Mouse (Mus musculus) neural tube, embryonic 14.5 days (tissue): ENCODE measurements around the gene Pafah1b1. TPM values are rescaled to one million over a fixed set of nuclear protein-coding genes. Genes with fewer than 3 reads are reported as not detected.

Experiments
- ATAC-seq: fragments of 200-750 bp; cut with Nextera tagmentation; 2 replicates; pipeline ENCODE4 v1.8.0; 2017; ENCODE audit warnings: low read depth, mild to moderate bottlenecking, moderate TSS enrichment, moderate library complexity
- H3K27ac ChIP-seq: fragments of 300-500 bp; sonication (generic); 2 replicates; pipeline ENCODE4 v1.5.1; 2014; ENCODE audit warnings: low read depth, mild to moderate bottlenecking, control low read depth, low read length, moderate library complexity, mixed read lengths
- H3K27me3 ChIP-seq: fragments of 300-500 bp; sonication (generic); 2 replicates; pipeline ENCODE4 v1.6.1; 2014; ENCODE audit warnings: low read length; ENCODE audit not compliant: control insufficient read depth, insufficient read depth
- H3K36me3 ChIP-seq: fragments of 300-500 bp; sonication (generic); 2 replicates; pipeline ENCODE4 v1.6.1; 2014; ENCODE audit warnings: low read length, mixed read lengths; ENCODE audit not compliant: control insufficient read depth, insufficient read depth
- H3K4me1 ChIP-seq: fragments of 300-500 bp; sonication (generic); 2 replicates; pipeline ENCODE4 v1.6.1; 2014; ENCODE audit warnings: low read length; ENCODE audit not compliant: control insufficient read depth, insufficient read depth
- H3K4me2 ChIP-seq: fragments of 300-500 bp; sonication (generic); 2 replicates; pipeline ENCODE4 v1.6.1; 2014; ENCODE audit warnings: mild to moderate bottlenecking, low read depth, low read length, control low read depth
- H3K4me3 ChIP-seq: fragments of 300-500 bp; sonication (generic); 2 replicates; pipeline ENCODE4 v1.5.1; 2014; ENCODE audit warnings: low read depth, low read length, control low read depth, mixed read lengths
- H3K9ac ChIP-seq: fragments of 300-500 bp; sonication (generic); replicated peaks from 2 replicates; pipeline ENCODE4 v1.6.1; 2014; ENCODE audit warnings: low read depth, mild to moderate bottlenecking, control low read depth, low read length, mixed read lengths
- H3K9me3 ChIP-seq: fragments of 300-500 bp; sonication (generic); 2 replicates; pipeline ENCODE4 v1.6.1; 2016; ENCODE audit warnings: low read length; ENCODE audit not compliant: control insufficient read depth
- WGBS: fragments of 180-500 bp; shearing (Covaris S2); extraction: QIAGEN DNeasy Blood & Tissue Kit; methylation state at CpG from one replicate; pipeline ENCODE4 v1.1.7; 2014; 5-methylcytosine and 5-hydroxymethylcytosine counted together
- polyA plus RNA-seq: library from polyadenylated mRNA; unstranded; fragments of >200 nt; fragmentation: Nextera tagmentation; extraction: Ambion mirVana; gene quantifications from 2 replicates; pipeline ENCODE4 v1.2.1, GENCODE M21; 2014

The Pafah1b1 gene
- polyA plus RNA-seq, result 92.6 and 115 TPM in 2 replicates

DNA sequence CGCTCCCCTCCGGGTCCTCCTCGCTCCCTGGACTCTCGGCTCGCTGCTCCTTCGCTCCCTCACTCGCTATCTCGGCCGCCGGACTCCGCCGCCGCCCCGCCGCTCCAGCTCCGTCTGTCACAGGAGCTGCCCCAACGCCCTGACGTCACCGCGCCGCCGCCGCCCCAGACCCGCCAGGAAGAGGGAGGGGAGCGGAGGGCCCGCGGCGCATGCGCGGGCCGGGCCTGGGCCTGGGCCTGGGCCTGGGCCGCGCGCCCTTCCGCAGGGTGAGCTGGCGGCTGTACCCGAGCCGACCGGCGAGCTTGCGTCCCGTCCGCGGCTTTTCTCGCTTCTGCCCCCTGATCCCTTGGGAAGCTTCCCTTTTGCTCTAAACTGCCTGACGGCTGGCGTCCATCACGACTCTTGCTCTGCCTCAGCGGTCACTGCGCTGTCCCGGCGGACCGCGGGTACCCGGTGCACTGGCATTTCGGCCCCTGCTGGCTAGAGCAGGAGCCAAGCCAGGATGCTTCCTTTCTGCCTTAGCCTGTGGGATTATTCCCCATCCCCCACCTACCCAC, at the start of gene Pafah1b1:
Gene Pafah1b1, minus strand, starts transcription at position 436 of the 557 bp plus-strand sequence.
- no peaks in the 10 kb centered on the region for H3K9me3 ChIP-seq
- H3K27me3 ChIP-seq, result no peaks in the 10 kb centered on the region
- H3K4me1 ChIP-seq, result peaks cover 21% of the 10 kb centered on the region; the same call in 1 of the 2 replicates
- WGBS, result under 1% methylated on average over 54 of the region's 56 CpGs
- ATAC-seq, result peak; percentile 95
- peak within 1 kb of the TSS; percentile 100 for H3K27ac ChIP-seq
- peak within 1 kb of the TSS; percentile 87 for H3K9ac ChIP-seq
- peak within 1 kb of the TSS; percentile 82 for H3K4me3 ChIP-seq
- H3K4me2 ChIP-seq, result peak within 1 kb of the TSS; percentile 87
- no peaks in the 10 kb centered on the region for H3K36me3 ChIP-seq

DNA sequence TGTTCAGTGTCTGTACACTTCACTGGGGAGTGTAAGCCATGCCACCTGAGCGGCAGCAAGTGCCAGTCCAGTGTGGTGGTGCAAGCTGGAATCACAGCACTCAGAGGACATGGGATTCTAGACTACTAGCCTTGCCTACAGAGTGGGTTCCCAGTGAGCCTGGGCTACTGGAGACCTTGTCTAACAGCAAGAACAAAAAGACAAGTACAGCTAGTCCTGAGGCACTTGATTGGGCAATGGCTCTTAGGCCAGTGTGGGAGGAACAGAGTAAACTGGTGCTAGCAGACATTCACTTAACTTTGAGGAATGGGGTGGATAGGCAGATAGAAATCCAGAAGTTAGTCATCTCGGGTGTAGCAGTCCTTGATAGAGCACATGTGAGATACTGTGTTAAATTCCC, 47.9 kb upstream of the Pafah1b1 start:
- no peaks in the 10 kb centered on the region for H3K9me3 ChIP-seq
- no peaks in the 10 kb centered on the region for H3K27me3 ChIP-seq
- H3K4me1 ChIP-seq, result peaks cover 15% of the 10 kb centered on the region
- H3K36me3 ChIP-seq, result peaks cover 17% of the 10 kb centered on the region; the same call in 1 of the 2 replicates
- 92% methylated on average over 2 of the region's 2 CpGs for WGBS
- no peak overlapping the region for H3K4me2 ChIP-seq
- no peak overlapping the region for H3K27ac ChIP-seq
- H3K9ac ChIP-seq, result no peak overlapping the region
- no peak for ATAC-seq
- no peak overlapping the region for H3K4me3 ChIP-seq

DNA sequence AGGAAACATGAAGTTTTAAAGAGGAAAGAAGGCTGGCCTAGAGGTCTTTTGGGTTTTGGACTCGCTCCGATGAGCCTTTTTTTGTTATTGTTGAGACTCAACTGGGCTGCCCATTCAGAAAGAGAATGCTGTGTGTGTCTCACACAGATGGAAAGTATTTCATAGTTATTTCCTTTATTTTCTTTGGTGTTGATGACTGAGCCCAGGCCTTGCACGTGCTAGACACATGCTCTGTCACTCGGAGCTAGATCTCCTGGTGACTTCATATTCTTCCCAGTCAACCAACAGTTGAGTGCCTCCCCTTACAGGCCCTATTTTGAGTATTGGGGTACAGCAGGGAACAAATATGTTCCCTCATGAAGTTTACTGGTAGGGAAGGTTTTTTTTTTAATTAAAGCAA, 47.2 kb upstream of the Pafah1b1 start:
- Histone ChIP-seq H3K4me1 (peaks cover 15% of the 10 kb centered on the region), H3K27me3 (no peaks in the 10 kb centered on the region), H3K9me3 (no peaks in the 10 kb centered on the region), H3K4me2 (peak overlapping the region; percentile 63), H3K4me3 (peak overlapping the region; percentile 89), H3K27ac (no peak overlapping the region), H3K9ac (no peak overlapping the region; the same call in 1 of the 2 replicates), H3K36me3 (peaks cover 17% of the 10 kb centered on the region; the same call in 1 of the 2 replicates)
- ATAC-seq, result no peak
- 78% methylated on average over 4 of the region's 4 CpGs for WGBS

DNA sequence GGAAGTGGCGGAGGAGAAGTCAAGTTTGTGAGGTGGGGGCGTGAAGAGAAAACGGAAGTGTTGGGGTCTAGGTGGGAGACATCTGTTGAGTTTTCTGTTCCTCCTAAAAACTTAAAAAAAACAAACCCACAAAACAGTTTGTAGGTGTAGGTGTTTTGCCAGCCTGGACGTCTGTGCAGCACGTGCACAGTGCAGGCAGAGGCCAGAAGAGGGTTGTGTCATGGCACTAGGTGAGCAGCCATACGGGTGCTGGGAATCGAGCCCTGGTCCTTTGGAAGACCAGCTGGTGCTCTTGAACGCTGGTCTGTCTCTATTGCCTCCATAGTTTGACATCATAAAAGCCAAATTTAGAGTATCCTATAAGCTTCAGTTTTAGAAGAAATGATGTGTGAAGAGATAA, 46.8 kb upstream of the Pafah1b1 start:
- H3K4me1 ChIP-seq, result peaks cover 15% of the 10 kb centered on the region
- peak overlapping the region; percentile 89 for H3K4me3 ChIP-seq
- peak overlapping the region; percentile 63 for H3K4me2 ChIP-seq
- no peaks in the 10 kb centered on the region for H3K9me3 ChIP-seq
- 18% methylated on average over 8 of the region's 8 CpGs for WGBS
- no peak for ATAC-seq
- H3K9ac ChIP-seq, result peak overlapping the region; percentile 86
- H3K27ac ChIP-seq, result peak overlapping the region; percentile 96
- peaks cover 17% of the 10 kb centered on the region; the same call in 1 of the 2 replicates for H3K36me3 ChIP-seq
- no peaks in the 10 kb centered on the region for H3K27me3 ChIP-seq

DNA sequence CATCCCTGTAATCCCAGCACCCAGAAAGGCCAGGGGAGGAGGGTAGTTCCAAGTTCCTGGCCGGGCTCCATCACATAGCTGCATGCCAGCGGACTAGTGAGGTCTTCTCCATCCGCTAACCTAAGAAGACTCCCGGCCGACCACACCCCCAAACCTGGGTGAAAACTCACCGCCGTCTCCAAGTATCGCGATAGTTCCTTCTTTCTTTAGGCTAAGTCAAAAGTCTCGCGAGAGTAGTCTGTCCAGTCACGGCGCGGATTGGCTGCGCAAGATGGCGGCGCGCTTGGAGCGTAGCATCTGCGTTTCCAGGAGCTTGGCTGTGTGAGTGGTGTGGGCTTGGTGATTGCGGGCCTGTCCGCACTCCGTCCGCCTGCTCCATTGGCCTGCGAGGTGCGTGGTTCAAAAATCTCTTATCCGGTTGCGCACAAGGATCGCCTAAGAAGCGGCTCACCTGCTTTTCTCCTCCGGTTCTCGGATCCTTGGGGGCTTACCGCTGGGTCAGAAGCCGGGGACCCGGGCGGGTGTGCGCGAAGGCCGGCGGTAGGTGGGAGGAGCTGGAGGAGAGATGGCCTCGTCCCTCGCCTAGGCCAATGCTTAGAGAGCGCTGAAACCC, 46.2 kb upstream of the Pafah1b1 start, which contains the start of gene Mettl16:
Gene Mettl16, plus strand, starts transcription at position 236 of the 613 bp plus-strand sequence.
- Histone ChIP-seq H3K27me3 (no peaks in the 10 kb centered on the region), H3K9me3 (no peaks in the 10 kb centered on the region), H3K4me2 (peak within 1 kb of the TSS; percentile 63), H3K27ac (peak within 1 kb of the TSS; percentile 96), H3K36me3 (peaks cover 16% of the 10 kb centered on the region; the same call in 1 of the 2 replicates), H3K4me1 (peaks cover 15% of the 10 kb centered on the region), H3K4me3 (peak within 1 kb of the TSS; percentile 89), H3K9ac (peak within 1 kb of the TSS; percentile 86)
- WGBS, result under 1% methylated on average over 43 of the region's 43 CpGs
- ATAC-seq, result peak; percentile 95

DNA sequence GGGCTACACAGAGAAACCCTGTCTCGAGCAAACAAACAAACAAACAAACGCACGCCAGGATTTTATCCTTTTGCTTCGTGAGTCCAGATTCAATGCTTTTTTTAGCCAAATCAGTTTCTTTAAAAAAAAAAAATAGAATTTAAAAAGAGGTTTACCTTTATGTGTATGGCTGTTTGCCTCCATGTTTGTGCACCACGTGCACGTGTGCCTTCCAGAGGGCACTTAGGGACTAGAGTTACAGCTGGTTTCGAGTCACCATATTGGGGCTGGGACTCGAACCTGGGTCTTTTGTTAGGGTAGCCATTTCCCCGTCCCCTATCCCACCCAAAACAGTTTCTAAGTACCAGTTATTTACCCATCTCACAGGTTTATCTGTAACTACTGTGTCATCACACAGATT, 45.6 kb upstream of the Pafah1b1 start:
- 83% methylated on average over 9 of the region's 9 CpGs for WGBS
- H3K4me3 ChIP-seq, result peak overlapping the region; percentile 89
- H3K9me3 ChIP-seq, result no peaks in the 10 kb centered on the region
- peak overlapping the region; percentile 96 for H3K27ac ChIP-seq
- H3K9ac ChIP-seq, result peak overlapping the region; percentile 86
- no peak for ATAC-seq
- H3K4me2 ChIP-seq, result peak overlapping the region; percentile 63
- H3K4me1 ChIP-seq, result peaks cover 15% of the 10 kb centered on the region
- no peaks in the 10 kb centered on the region for H3K27me3 ChIP-seq
- H3K36me3 ChIP-seq, result peaks cover 10% of the 10 kb centered on the region; the same call in 1 of the 2 replicates

DNA sequence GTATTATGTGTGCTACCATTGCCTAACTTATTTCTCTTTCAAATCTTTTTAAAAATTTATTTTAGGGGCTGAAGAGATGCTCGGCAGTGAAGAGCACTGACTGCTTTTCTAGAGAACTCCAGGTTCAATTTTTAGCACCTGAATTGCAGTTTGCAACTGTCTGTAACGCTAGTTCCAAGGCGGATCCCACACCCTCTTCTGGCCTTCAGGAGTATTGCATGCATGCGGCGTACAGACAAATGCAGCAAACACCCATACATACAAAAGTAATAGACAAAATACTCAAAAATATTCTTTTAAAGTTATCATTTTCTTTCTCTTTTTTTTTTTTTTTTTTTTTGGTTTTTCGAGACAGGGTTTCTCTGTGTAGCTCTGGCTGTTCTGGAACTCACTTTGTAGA, 43.6 kb upstream of the Pafah1b1 start:
- Histone ChIP-seq H3K4me3 (no peak overlapping the region), H3K27ac (no peak overlapping the region), H3K9me3 (no peaks in the 10 kb centered on the region), H3K4me1 (peaks cover 15% of the 10 kb centered on the region), H3K9ac (no peak overlapping the region), H3K27me3 (no peaks in the 10 kb centered on the region), H3K4me2 (no peak overlapping the region), H3K36me3 (no peaks in the 10 kb centered on the region)
- ATAC-seq, result no peak
- WGBS, result 40% methylated on average over 5 of the region's 6 CpGs

DNA sequence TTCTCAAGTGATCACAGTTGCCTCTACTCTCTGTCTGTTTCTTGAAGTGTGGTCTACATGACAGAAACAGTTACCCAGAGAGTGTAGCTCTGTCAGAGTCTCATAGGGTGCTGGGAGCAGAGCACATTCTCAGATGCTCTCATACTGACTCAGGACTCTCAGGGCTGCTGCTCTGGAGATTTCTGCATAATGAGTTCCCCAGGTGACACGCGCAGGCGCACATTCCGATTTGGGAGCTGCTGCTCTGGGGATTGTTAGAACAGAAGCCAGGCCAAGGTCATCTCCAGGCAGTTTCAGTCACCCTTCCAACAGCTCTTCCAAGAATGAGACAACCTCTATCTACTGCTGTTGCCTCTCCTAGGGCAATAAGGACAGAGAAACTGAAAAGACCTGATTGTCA, 43.0 kb upstream of the Pafah1b1 start:
- Histone ChIP-seq H3K36me3 (no peaks in the 10 kb centered on the region), H3K27ac (no peak overlapping the region), H3K4me2 (no peak overlapping the region), H3K9me3 (no peaks in the 10 kb centered on the region), H3K4me1 (peaks cover 15% of the 10 kb centered on the region), H3K27me3 (no peaks in the 10 kb centered on the region), H3K9ac (no peak overlapping the region), H3K4me3 (no peak overlapping the region)
- ATAC-seq, result no peak
- WGBS, result 87% methylated on average over 4 of the region's 4 CpGs

DNA sequence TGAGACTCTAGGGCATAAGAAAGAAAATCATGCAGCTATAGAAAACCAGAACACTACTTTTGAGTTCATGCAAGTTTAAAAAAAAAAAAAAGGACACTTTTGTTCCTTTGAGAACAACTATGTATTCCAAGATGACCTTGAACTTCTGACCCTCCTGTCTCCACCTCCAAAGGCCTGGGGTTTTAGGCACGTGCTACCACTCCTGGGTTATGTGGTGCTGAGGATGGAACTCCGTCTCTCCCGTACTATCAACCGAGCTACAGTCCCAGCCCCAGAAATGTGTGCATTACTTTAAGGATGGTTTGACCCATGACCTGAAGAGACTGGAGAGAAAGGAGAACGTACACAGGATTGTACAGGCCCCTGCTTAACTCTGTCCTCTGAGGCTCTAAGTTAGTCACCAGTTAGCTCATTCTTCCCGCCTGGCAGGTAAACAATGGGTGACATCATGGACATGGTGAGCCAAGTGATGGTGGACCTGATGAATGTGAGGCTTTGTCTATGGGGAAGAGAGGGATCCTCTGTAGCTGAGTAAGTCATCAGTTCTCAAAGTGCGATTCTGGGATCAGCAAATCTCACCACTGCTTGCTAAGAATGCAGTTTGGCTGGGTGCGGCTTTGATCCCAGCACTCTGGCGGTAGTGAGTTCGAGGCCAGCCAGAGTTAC, 39.6 kb upstream of the Pafah1b1 start:
- WGBS, result 83% methylated on average over 10 of the region's 10 CpGs
- Histone ChIP-seq H3K9me3 (no peaks in the 10 kb centered on the region), H3K36me3 (no peaks in the 10 kb centered on the region), H3K4me1 (no peaks in the 10 kb centered on the region), H3K4me3 (no peak overlapping the region), H3K4me2 (no peak overlapping the region), H3K9ac (no peak overlapping the region), H3K27ac (no peak overlapping the region), H3K27me3 (no peaks in the 10 kb centered on the region)
- no peak for ATAC-seq
